Mouse (Mus musculus): Measurements from ENCODE around the gene 1500015O10Rik. TPM values are rescaled to one million over a fixed set of nuclear protein-coding genes. Genes with fewer than 3 reads are reported as not detected.

The 1500015O10Rik gene
- polyA plus RNA-seq, 1 experiment from 2014 or later = 10.6 TPM

DNA sequence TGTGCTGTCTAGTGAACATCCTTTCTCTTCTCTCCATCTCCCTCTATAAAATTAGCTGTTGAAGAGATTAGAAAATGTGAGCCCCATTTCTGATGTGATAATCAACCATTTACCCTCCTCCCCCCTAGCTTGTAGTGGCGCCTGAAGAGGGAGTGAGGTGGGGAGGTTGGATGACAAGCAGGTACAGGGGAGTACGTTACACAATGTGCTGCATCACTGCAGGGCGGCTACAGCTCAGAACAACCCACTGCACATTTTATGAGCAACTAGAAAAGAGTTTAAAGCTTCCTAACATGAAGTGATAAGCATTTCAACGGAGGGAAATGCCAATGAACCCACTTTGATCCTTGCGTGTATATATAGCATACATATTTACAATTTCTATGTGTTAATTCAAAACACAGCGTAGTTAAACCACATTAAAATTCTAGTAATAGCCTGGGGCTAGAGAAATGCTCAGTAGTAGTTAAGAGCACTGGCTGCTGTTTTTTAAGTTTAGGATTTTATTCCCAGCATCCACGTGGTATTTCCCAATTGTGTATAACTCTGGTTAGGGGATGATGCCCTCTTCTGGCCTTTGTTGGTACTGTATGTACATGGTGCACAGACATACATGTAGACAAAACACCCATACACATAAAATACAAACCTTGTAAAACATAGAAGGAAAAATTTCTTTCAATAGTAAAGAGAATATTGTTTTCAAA lies 7.6 kb downstream of the 1500015O10Rik start:
- no peak overlapping the region for H3K4me2 ChIP-seq
- H3K36me3 ChIP-seq = no peaks in the 10 kb centered on the region
- WGBS = 64% methylated on average over 7 of the region's 7 CpGs
- 0 out of 2 replicates have a peak, but pooled peaks have one; percentile 40 for ATAC-seq (replicated peaks; ENCODE audit: low FRiP score)
- H3K27me3 ChIP-seq = no peaks in the 10 kb centered on the region
- H3K4me1 ChIP-seq = no peaks in the 10 kb centered on the region
- H3K4me3 ChIP-seq (replicated peaks) = no peak overlapping the region
- H3K27ac ChIP-seq = no peak overlapping the region
- no peaks in the 10 kb centered on the region for H3K9me3 ChIP-seq (replicated peaks)
- H3K9ac ChIP-seq = no peak overlapping the region

DNA sequence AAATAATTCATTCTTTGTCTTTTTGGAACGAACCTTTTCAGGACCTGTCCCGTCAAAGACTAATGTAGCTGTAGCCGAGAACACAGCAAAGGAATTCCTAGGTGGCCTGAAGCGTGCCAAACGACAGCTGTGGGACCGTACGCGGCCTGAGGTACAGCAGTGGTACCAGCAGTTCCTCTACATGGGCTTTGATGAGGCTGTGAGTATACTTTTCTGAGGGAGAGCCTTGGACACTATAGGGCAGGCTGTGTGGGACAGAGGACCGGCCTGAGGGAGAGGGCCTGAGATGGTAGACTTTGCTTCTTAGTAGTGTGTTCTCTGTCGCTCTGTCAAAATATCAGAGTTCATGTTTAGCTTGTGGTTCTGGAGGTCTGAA lies 8.1 kb downstream of the 1500015O10Rik start:
- no peak overlapping the region for H3K4me2 ChIP-seq
- H3K27ac ChIP-seq = no peak overlapping the region
- no peaks in the 10 kb centered on the region for H3K9me3 ChIP-seq (replicated peaks)
- no peaks in the 10 kb centered on the region for H3K27me3 ChIP-seq
- ATAC-seq (replicated peaks; ENCODE audit: low FRiP score) = no peak
- no peak overlapping the region for H3K9ac ChIP-seq
- WGBS = 84% methylated on average over 10 of the region's 10 CpGs
- H3K4me1 ChIP-seq = no peaks in the 10 kb centered on the region
- H3K4me3 ChIP-seq (replicated peaks) = no peak overlapping the region
- H3K36me3 ChIP-seq = no peaks in the 10 kb centered on the region

DNA sequence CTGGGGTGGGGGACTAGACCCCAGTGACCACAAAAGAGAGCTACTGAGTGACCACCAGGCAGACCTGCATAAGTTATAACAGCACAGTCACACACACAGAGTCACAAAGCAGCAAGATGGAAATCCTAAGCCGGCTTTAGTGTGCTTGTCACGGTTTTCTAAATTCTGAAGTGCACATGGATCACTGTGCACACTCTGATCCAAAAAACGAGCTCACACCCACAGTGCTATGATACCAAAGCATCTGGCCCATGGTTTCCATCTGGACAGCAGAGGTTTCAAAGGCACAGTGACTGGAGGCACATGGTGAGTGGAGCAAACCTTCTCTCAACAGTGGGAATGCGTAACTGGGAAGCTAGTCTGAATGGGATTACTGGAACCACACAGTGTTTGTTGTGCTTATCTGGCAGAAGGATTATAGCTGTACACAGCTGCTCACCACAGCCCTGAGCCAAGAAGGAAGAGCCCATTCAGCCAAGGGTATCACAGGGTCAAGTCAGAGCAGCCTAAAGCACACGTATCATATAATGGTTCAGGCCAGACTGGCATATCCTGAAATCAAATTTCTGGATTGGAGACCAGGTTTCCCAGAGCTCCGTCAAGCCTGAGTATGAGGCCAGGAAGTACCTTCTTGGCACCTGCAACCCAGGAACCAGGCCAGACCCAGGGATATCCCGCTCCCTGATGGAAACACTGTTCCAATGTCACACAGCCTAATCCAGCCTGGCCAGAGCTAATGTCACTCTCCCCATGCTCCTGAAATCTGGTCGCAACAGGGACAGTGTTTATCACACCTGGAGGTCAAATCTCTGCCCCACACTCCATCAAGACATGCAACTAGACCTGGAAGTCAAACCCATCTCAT lies 24.3 kb downstream of the 1500015O10Rik start:
- ATAC-seq (replicated peaks; ENCODE audit: low FRiP score) = no peak
- H3K4me3 ChIP-seq (replicated peaks) = no peak overlapping the region
- H3K9ac ChIP-seq = no peak overlapping the region
- 91% methylated on average over 8 of the region's 8 CpGs for WGBS
- H3K27me3 ChIP-seq = no peaks in the 10 kb centered on the region
- no peak overlapping the region for H3K4me2 ChIP-seq
- no peak overlapping the region for H3K27ac ChIP-seq
- H3K9me3 ChIP-seq (replicated peaks) = no peaks in the 10 kb centered on the region
- H3K36me3 ChIP-seq = peaks cover 61% of the 10 kb centered on the region
- no peaks in the 10 kb centered on the region for H3K4me1 ChIP-seq

DNA sequence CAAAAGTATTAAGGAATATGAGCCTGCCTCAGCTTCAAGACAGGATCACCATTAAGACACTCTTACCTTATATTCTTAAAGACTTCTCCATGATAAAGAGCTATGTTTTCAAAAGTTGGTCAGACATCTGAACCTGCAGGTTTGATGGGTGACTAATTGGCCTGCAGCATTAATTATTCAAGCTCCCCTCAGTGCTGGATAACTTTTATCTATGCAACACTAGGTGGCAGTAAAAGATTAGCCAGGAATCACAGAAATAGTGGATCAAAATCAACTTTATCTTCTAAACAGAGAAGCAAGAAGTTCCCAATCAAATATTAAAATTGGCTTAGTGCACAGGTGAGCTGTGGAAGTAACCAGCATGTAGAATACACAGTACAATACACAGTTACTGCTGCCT lies 29.7 kb downstream of the 1500015O10Rik start:
- H3K4me2 ChIP-seq = no peak overlapping the region
- H3K4me1 ChIP-seq = no peaks in the 10 kb centered on the region
- H3K27ac ChIP-seq = no peak overlapping the region
- no peaks in the 10 kb centered on the region for H3K27me3 ChIP-seq
- no peak overlapping the region for H3K4me3 ChIP-seq (replicated peaks)
- no peaks in the 10 kb centered on the region for H3K9me3 ChIP-seq (replicated peaks)
- ATAC-seq (replicated peaks; ENCODE audit: low FRiP score) = no peak
- H3K9ac ChIP-seq = no peak overlapping the region
- H3K36me3 ChIP-seq = peaks cover 55% of the 10 kb centered on the region

DNA sequence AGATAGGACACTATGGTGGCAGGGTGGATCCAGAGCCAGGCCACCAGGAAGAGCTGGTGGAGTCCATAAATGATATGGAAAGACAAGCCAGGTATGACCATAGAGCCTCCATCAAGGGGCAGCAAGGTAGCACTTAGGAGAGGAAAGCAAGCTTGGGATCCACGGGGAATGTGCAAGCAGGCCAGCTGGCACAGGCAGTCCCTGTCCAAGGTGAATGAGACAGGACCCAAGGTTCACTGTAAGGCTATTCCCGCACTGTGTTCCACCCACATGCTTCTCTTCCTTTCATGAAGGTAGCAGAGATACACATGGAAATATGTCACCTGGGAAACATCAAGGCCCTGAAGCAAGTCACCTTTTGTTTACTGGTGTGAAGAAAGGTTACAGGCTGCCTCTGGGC lies 34.1 kb downstream of the 1500015O10Rik start:
- peaks cover 34% of the 10 kb centered on the region for H3K36me3 ChIP-seq
- WGBS = 94% methylated on average over 2 of the region's 2 CpGs
- ATAC-seq (replicated peaks; ENCODE audit: low FRiP score) = no peak

DNA sequence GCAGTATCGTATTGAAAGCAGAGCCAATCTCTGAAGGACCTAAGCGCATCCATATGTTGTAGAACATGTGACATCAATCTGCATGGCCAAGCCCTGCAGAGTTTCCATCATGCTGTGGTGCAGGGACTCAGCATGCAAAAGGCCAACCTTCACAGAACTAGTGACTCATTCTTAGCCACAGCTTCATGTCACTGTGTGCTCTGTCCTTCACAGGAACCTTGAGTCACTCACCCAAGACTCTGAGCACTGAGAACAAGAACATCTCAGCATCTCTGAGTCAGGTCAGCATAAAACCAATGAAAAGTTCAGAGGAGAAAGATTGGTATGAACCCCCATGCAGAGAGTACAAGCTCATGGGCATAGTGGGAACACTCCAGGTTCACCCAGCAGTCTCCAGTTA lies 35.9 kb downstream of the 1500015O10Rik start:
- no peak overlapping the region for H3K27ac ChIP-seq
- H3K36me3 ChIP-seq = peaks cover 42% of the 10 kb centered on the region
- H3K4me2 ChIP-seq = no peak overlapping the region
- H3K27me3 ChIP-seq = no peaks in the 10 kb centered on the region
- H3K4me1 ChIP-seq = no peaks in the 10 kb centered on the region
- no peak overlapping the region for H3K4me3 ChIP-seq (replicated peaks)
- no peak for ATAC-seq (replicated peaks; ENCODE audit: low FRiP score)
- H3K9ac ChIP-seq = no peak overlapping the region
- no peaks in the 10 kb centered on the region for H3K9me3 ChIP-seq (replicated peaks)
- 95% methylated on average over 2 of the region's 2 CpGs for WGBS

More for the DNA sequence above, 34.1 kb downstream of the 1500015O10Rik start:
- Histone ChIP-seq H3K9ac (no peak overlapping the region), H3K27me3 (no peaks in the 10 kb centered on the region), H3K4me1 (no peaks in the 10 kb centered on the region), H3K27ac (no peak overlapping the region), H3K4me2 (no peak overlapping the region), H3K9me3 (replicated peaks) (no peaks in the 10 kb centered on the region), H3K4me3 (replicated peaks) (no peak overlapping the region)

DNA sequence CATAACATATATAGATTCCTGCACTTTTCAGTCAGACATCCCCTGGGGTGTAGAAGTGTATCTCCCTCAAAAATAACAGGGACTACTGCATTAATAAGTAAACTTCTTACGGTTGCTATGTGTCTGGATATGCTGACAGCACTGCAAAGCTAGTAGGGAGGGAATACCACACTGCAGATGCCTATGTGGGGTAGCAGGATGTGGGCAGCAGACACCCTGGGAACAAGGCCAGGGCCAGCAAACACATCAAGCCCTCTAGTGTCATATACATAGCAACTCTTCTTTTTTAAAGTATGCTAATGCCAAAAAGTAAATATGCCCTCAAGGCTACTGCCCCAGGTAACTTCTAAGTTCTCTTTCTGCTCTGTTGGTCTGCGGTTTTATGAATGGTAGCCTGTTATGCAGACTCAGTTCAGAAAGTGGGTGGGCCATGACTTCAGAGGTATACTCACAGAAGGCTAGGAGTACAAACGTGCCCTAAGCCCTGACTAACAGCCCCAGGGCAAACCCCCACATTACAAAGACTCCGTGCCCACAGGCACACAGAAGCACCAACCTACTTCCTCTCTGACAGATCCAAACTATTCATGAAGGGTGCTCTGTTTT lies 38.1 kb downstream of the 1500015O10Rik start:
- Histone ChIP-seq H3K4me1 (no peaks in the 10 kb centered on the region), H3K4me3 (replicated peaks) (no peak overlapping the region), H3K27ac (no peak overlapping the region), H3K9ac (no peak overlapping the region), H3K9me3 (replicated peaks) (no peaks in the 10 kb centered on the region), H3K36me3 (peaks cover 53% of the 10 kb centered on the region), H3K27me3 (no peaks in the 10 kb centered on the region), H3K4me2 (no peak overlapping the region)
- 72% methylated on average over 4 of the region's 4 CpGs for WGBS
- no peak for ATAC-seq (replicated peaks; ENCODE audit: low FRiP score)

DNA sequence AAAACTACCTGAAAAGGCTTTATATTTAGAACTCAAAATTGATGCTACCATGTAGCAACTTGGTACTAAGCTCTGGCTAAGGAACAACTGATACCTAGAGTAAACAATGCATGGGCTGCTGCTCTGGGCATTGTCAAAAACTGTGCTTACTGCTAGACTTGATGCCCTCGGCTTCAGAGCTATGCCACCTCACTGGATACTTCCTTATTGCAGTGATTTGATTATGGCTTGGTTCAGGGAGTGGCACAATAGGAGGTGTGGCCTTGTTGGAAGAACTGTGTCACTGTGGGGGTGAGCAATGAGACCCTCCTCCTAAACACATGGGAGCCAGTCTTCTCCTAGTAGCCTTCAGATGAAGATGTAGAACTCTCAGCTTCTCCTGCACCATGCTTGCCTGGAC lies 38.9 kb downstream of the 1500015O10Rik start:
- no peaks in the 10 kb centered on the region for H3K4me1 ChIP-seq
- no peak overlapping the region for H3K4me2 ChIP-seq
- no peaks in the 10 kb centered on the region for H3K9me3 ChIP-seq (replicated peaks)
- WGBS = 50% methylated on average over 1 of the region's 1 CpGs
- peaks cover 50% of the 10 kb centered on the region for H3K36me3 ChIP-seq
- H3K4me3 ChIP-seq (replicated peaks) = no peak overlapping the region
- ATAC-seq (replicated peaks; ENCODE audit: low FRiP score) = no peak
- no peaks in the 10 kb centered on the region for H3K27me3 ChIP-seq
- H3K9ac ChIP-seq = no peak overlapping the region
- no peak overlapping the region for H3K27ac ChIP-seq

DNA sequence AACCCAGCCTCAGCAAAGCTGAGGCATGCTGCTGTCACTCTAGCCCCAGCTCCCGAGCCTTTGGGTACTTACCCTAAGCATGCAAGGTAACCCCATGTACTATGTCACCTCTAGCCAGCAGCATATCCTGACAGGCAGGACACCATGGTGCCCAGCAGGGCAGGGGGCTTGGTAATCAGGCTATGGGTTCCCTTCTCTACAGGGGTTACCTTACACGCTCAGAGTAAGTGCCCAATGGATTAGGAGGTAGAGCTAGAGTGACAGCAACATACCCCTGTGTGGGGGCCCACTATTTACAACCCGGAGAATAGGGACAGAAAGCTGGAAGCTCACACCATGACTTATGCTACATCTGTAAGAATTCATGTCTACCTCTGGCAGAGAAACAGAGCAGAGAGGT lies 39.6 kb downstream of the 1500015O10Rik start:
- Histone ChIP-seq H3K9ac (no peak overlapping the region), H3K9me3 (replicated peaks) (no peaks in the 10 kb centered on the region), H3K4me1 (no peaks in the 10 kb centered on the region), H3K27me3 (no peaks in the 10 kb centered on the region), H3K4me3 (replicated peaks) (no peak overlapping the region), H3K27ac (no peak overlapping the region), H3K36me3 (peaks cover 48% of the 10 kb centered on the region), H3K4me2 (no peak overlapping the region)
- 88% methylated on average over 3 of the region's 3 CpGs for WGBS
- no peak for ATAC-seq (replicated peaks; ENCODE audit: low FRiP score)

DNA sequence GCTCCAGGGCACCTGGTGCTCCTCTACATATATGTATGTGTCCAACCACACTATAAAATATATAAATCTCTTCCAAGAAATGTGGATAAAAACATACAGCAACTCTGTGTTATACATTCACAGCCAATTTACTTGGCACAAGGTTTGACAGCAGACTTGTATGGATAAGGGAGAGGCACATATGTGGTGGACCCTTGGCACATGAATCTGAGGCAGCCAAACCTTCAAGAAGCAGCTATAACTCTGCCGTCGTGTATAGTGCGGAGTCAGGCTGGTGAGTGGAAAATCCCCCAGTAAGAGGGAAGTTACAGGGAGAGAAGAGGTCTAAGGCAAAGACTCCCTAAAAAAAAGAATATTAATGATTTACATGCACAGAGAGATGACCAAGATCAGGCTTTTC lies 42.3 kb downstream of the 1500015O10Rik start:
- no peak overlapping the region for H3K4me2 ChIP-seq
- no peak overlapping the region for H3K4me3 ChIP-seq (replicated peaks)
- no peaks in the 10 kb centered on the region for H3K4me1 ChIP-seq
- no peak overlapping the region for H3K9ac ChIP-seq
- no peak for ATAC-seq (replicated peaks; ENCODE audit: low FRiP score)
- H3K9me3 ChIP-seq (replicated peaks) = no peaks in the 10 kb centered on the region
- 96% methylated on average over 3 of the region's 3 CpGs for WGBS
- no peaks in the 10 kb centered on the region for H3K27me3 ChIP-seq
- no peak overlapping the region for H3K27ac ChIP-seq
- H3K36me3 ChIP-seq = peaks cover 56% of the 10 kb centered on the region

DNA sequence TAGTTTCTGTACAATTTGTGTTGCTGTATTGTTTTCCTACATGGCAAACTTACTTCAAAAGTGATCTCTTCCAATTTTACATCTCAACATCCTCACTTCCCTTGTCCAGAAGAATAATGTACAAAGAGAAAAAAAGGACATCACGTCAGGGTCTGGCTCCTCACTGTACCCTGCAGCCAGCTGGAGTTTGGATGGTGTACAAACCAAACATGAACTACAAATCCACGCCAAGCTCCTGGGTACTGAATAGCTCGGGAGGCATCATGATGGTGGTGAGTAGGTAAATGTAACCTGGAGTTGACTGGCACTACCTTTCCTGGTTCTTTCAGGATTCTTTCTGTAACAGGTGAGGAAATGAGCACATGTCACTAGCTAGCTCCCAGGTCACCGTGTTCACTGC lies 43.7 kb downstream of the 1500015O10Rik start:
- no peaks in the 10 kb centered on the region for H3K27me3 ChIP-seq
- no peak overlapping the region for H3K4me3 ChIP-seq (replicated peaks)
- peaks cover 62% of the 10 kb centered on the region for H3K36me3 ChIP-seq
- H3K4me2 ChIP-seq = no peak overlapping the region
- no peak overlapping the region for H3K27ac ChIP-seq
- no peaks in the 10 kb centered on the region for H3K4me1 ChIP-seq
- no peak for ATAC-seq (replicated peaks; ENCODE audit: low FRiP score)
- 92% methylated on average over 4 of the region's 4 CpGs for WGBS
- H3K9ac ChIP-seq = no peak overlapping the region
- H3K9me3 ChIP-seq (replicated peaks) = 0 out of 2 replicates have a peak, but pooled peaks cover 3% of the 10 kb centered on the region

DNA sequence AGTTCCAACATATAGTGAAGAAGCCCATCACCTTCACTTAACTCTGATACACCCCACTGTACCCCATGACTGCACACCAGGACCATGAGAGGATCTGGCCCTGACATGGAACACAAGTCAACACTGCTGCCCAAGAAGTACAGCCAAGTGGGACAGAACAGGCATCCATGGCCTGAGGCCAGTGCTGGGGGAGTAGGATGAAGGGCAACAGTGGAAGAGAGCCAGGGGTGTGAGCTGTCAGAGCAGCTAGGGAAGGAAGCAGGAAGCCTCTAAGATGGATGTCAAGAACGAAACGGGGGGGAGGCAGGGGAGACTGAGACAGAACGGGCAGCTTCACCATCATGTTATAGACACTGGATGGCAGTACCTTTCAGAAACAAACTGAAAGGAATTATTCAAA lies 45.7 kb downstream of the 1500015O10Rik start:
- Histone ChIP-seq H3K4me2 (no peak overlapping the region), H3K9me3 (replicated peaks) (0 out of 2 replicates have a peak, but pooled peaks cover 3% of the 10 kb centered on the region), H3K27me3 (no peaks in the 10 kb centered on the region), H3K36me3 (peaks cover 52% of the 10 kb centered on the region), H3K27ac (no peak overlapping the region), H3K9ac (no peak overlapping the region), H3K4me3 (replicated peaks) (no peak overlapping the region), H3K4me1 (peaks cover 2% of the 10 kb centered on the region)
- no peak for ATAC-seq (replicated peaks; ENCODE audit: low FRiP score)
- WGBS = 71% methylated on average over 3 of the region's 3 CpGs
